ENCODE assay signal across 8 mouse cellular contexts in the genomic region with DNA sequence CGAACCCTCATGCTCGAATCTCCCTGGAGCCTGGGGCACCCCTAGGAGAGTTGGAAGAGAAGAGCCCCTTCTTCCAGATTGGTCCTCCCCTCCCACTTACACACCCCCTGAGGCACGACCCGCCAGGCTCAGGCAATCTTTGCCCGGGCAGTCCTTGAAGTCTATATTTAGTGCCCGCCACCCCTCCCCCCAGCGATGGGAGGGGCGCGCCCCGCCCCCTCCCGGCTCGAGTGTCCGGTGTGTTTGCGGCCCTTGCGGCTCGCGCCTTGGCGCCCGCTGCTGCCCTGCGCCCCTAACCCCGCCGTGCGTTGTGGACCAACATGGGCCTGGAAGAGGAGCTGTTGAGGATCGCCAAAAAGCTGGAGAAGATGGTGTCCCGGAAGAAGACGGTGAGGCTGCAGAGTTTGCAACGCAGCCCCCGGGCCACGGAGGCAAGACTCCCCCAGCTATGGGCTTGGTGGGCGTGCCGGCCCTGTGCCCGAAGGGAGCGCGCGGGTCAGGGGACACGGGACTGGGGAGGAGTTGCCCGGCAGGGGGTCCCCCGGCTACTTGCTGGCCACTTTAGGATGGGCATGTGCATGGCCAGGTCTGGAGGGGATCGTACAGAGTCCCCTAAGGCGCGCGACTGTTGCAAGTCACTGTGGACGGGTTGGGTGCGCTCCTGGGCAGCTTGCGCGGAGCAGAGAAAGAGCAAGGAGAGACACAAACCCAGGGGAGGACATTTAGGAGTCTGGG. TPM values are rescaled to one million over a fixed set of nuclear protein-coding genes. Genes with fewer than 3 reads are reported as not detected.
DNase-seq lines count a peak whose midpoint lies in the region; ATAC-seq and TF ChIP-seq lines count a peak whose summit lies in the region.

Gene Tcea3, plus strand, starts transcription at position 1 of the 735 bp plus-strand sequence.

- H3K4me1 ChIP-seq in CH12.LX (ENCODE audit: control insufficient read depth in 1 of 2, insufficient read depth in 2 of 2), result peaks cover 0 to 13% of the 10 kb centered on the region in 2 experiments; a peak in 3 of 4 replicates
- H3K4me1 ChIP-seq in hindbrain, embryonic 15.5 days (replicated peaks), result peaks cover 31% of the 10 kb centered on the region
- peaks cover 11% of the 10 kb centered on the region for H3K4me1 ChIP-seq in liver, embryonic 11.5 days (replicated peaks; ENCODE audit: control insufficient read depth, insufficient read depth, low read length)
- peaks cover 31% of the 10 kb centered on the region for H3K4me1 ChIP-seq in neural tube, embryonic 11.5 days (ENCODE audit: control insufficient read depth, insufficient read depth, low read length)

- dilution Hi-C loops in CH12.LX (cut with MboI; ENCODE audit: extremely low pct_ligation_motif_present, extremely low pct_unique_long_range_greater_than_20kb, low sequenced_read_pairs), result no loop called here

- no peaks in the 10 kb centered on the region for H3K79me2 ChIP-seq in CH12.LX (replicated peaks; ENCODE audit: control insufficient read depth, extremely low read depth, insufficient read depth, poor library complexity, severe bottlenecking)

- no peak; the same call in 1 of the 2 replicates for ATAC-seq in hindbrain, embryonic 15.5 days (ENCODE audit: low FRiP score, low read depth)
- peak; percentile 58 for ATAC-seq in liver, embryonic 11.5 days (replicated peaks; ENCODE audit: low FRiP score)
- no peak for ATAC-seq in neural tube, embryonic 11.5 days (ENCODE audit: insufficient read depth, low FRiP score, low TSS enrichment)
- ATAC-seq in frontal cortex, adult (ENCODE audit: low TSS enrichment), result no peak

- H3K9me3 ChIP-seq in CH12.LX (replicated peaks; ENCODE audit: low read length), result peaks cover 16% of the 10 kb centered on the region
- no peaks in the 10 kb centered on the region for H3K9me3 ChIP-seq in hindbrain, embryonic 15.5 days
- no peaks in the 10 kb centered on the region for H3K9me3 ChIP-seq in liver, embryonic 11.5 days (ENCODE audit: control insufficient read depth, low read length)
- H3K9me3 ChIP-seq in neural tube, embryonic 11.5 days (ENCODE audit: control insufficient read depth, low read length), result no peaks in the 10 kb centered on the region

- no peak within 1 kb of the TSS for H3K27ac ChIP-seq in CH12.LX (ENCODE audit: insufficient read depth, low read depth)
- H3K27ac ChIP-seq in gastrocnemius, adult 2 months, result peak within 1 kb of the TSS; percentile 99
- no peak within 1 kb of the TSS for H3K27ac ChIP-seq in hindbrain, embryonic 15.5 days (replicated peaks)
- H3K27ac ChIP-seq in liver, embryonic 11.5 days (ENCODE audit: low read depth, low read length), result no peak within 1 kb of the TSS
- H3K27ac ChIP-seq in neural tube, embryonic 11.5 days (ENCODE audit: low read depth, low read length), result no peak within 1 kb of the TSS

- TF ChIP-seq POLR2A in CH12.LX (IDR thresholded peaks at IDR 0.05; ENCODE audit: low read depth, low read length), result no peak

- H3K27me3 ChIP-seq in CH12.LX (replicated peaks), result peaks cover 81% of the 10 kb centered on the region
- H3K27me3 ChIP-seq in hindbrain, embryonic 15.5 days, result peaks cover 60% of the 10 kb centered on the region
- H3K27me3 ChIP-seq in liver, embryonic 11.5 days (replicated peaks; ENCODE audit: control insufficient read depth, insufficient read depth, low read length), result peaks cover 80% of the 10 kb centered on the region
- peaks cover 43% of the 10 kb centered on the region for H3K27me3 ChIP-seq in neural tube, embryonic 11.5 days (ENCODE audit: control insufficient read depth, insufficient read depth, low read length)

- TF ChIP-seq CTCF in CH12.LX (conservative IDR thresholded peaks at IDR 0.05 in 1 of 2, IDR thresholded peaks at IDR 0.05 in 1 of 2; ENCODE audit: low read depth in 2 of 2, low read length in 2 of 2), result no peak
- no peak for TF ChIP-seq CTCF in gastrocnemius, adult 2 months (IDR thresholded peaks at IDR 0.05)

- under 1% methylated on average over 44 of the region's 46 CpGs for WGBS in hindbrain, embryonic 15.5 days
- under 1% methylated on average over 46 of the region's 46 CpGs for WGBS in liver, embryonic 11.5 days
- under 1% methylated on average over 46 of the region's 46 CpGs for WGBS in neural tube, embryonic 11.5 days

- TF ChIP-seq EP300 in CH12.LX (IDR thresholded peaks at IDR 0.05; ENCODE audit: low read length), result no peak

- intact Hi-C loops in gastrocnemius, adult 2 months (cut with DNase I), result no loop called here

- DNase-seq in CH12.LX (ENCODE audit: extremely low read depth), result no peak
- DNase-seq in ZHBTc4 (ENCODE audit: low read depth, low spot score), result peak; percentile 81
- DNase-seq in gastrocnemius, adult 2 months, result peak; percentile 90
- DNase-seq in liver, embryonic 11.5 days (ENCODE audit: low spot score), result peak; percentile 63
- DNase-seq in neural tube, embryonic 11.5 days (ENCODE audit: low spot score), result peak; percentile 45
- no peak for DNase-seq in layer of hippocampus, adult 9-11 months

- no peak for TF ChIP-seq RAD21 in CH12.LX (IDR thresholded peaks at IDR 0.05; ENCODE audit: low read depth, low read length)

- H3K4me2 ChIP-seq in CH12.LX (ENCODE audit: insufficient read depth, low read depth, poor library complexity, severe bottlenecking), result peak within 1 kb of the TSS; percentile 32; the same call in 1 of the 2 replicates
- peak within 1 kb of the TSS; percentile 67 for H3K4me2 ChIP-seq in hindbrain, embryonic 15.5 days
- peak within 1 kb of the TSS; percentile 72 for H3K4me2 ChIP-seq in liver, embryonic 11.5 days
- H3K4me2 ChIP-seq in neural tube, embryonic 11.5 days (ENCODE audit: low read depth), result peak within 1 kb of the TSS; percentile 90

- no peak within 1 kb of the TSS for H3K9ac ChIP-seq in CH12.LX (ENCODE audit: insufficient read depth, low read depth)
- H3K9ac ChIP-seq in hindbrain, embryonic 15.5 days, result peak within 1 kb of the TSS; percentile 8; the same call in 1 of the 2 replicates
- H3K9ac ChIP-seq in liver, embryonic 11.5 days (ENCODE audit: low read depth, low read length), result peak within 1 kb of the TSS; percentile 41; the same call in 1 of the 2 replicates
- H3K9ac ChIP-seq in neural tube, embryonic 11.5 days (ENCODE audit: low read length), result peak within 1 kb of the TSS; percentile 36; the same call in 1 of the 2 replicates

- in situ Hi-C loops in CH12.LX (cut with MboI; ENCODE audit: low pct_ligation_motif_present, low pct_unique_long_range_greater_than_20kb, low sequenced_read_pairs), result loop anchor here (25.0 kb wide), 1 partner anchor 364 kb away; the partner anchor contains the start of genes Kdm1a, Lactbl1 and Tex46

- H3K4me3 ChIP-seq in CH12.LX (replicated peaks in 1 of 3; ENCODE audit: low read depth in 2 of 3, low read length in 2 of 3, poor library complexity in 1 of 3), result no peak within 1 kb of the TSS
- H3K4me3 ChIP-seq in gastrocnemius, adult 2 months, result peak within 1 kb of the TSS; percentile 94
- peak within 1 kb of the TSS; percentile 36 for H3K4me3 ChIP-seq in hindbrain, embryonic 15.5 days
- peak within 1 kb of the TSS; percentile 53 for H3K4me3 ChIP-seq in liver, embryonic 11.5 days (ENCODE audit: low read depth, low read length)
- peak within 1 kb of the TSS; percentile 33 for H3K4me3 ChIP-seq in neural tube, embryonic 11.5 days (ENCODE audit: low read depth, low read length)

- H3K36me3 ChIP-seq in CH12.LX (replicated peaks in 1 of 2; ENCODE audit: control insufficient read depth in 1 of 2, insufficient read depth in 1 of 2, low read length in 1 of 2), result no peaks in the 10 kb centered on the region
- no peaks in the 10 kb centered on the region for H3K36me3 ChIP-seq in hindbrain, embryonic 15.5 days
- no peaks in the 10 kb centered on the region for H3K36me3 ChIP-seq in liver, embryonic 11.5 days (ENCODE audit: control insufficient read depth, insufficient read depth, low read length)
- 0 out of 2 replicates have a peak, but pooled peaks cover 2% of the 10 kb centered on the region for H3K36me3 ChIP-seq in neural tube, embryonic 11.5 days (ENCODE audit: control insufficient read depth, insufficient read depth, low read length)

TF ChIP-seq in CH12.LX, 34 proteins besides CTCF, POLR2A, EP300 and RAD21:
- TF ChIP-seq MYC (IDR thresholded peaks at IDR 0.05; ENCODE audit: low read depth, low read length) (no peak), UBTF (IDR thresholded peaks at IDR 0.05; ENCODE audit: low read depth, low read length) (no peak), PAX5 (IDR thresholded peaks at IDR 0.05; ENCODE audit: low read length) (no peak), ZMIZ1 (IDR thresholded peaks at IDR 0.05; ENCODE audit: low read depth, low read length) (no peak), ETS1 (conservative IDR thresholded peaks at IDR 0.05; ENCODE audit: low read depth, low read length) (no peak), MAX (IDR thresholded peaks at IDR 0.05; ENCODE audit: low read length) (no peak), GABPA (IDR thresholded peaks at IDR 0.05; ENCODE audit: insufficient replicate concordance, low read depth, low read length) (no peak), NRF1 (IDR thresholded peaks at IDR 0.05; ENCODE audit: low read depth, low read length) (no peak), JUN (IDR thresholded peaks at IDR 0.05; ENCODE audit: insufficient read depth, low read depth, low read length) (no peak), ELF1 (IDR thresholded peaks at IDR 0.05; ENCODE audit: low read depth, low read length) (no peak), ZNF384 (IDR thresholded peaks at IDR 0.05; ENCODE audit: low read depth, low read length) (no peak), MXI1 (IDR thresholded peaks at IDR 0.05; ENCODE audit: low read depth, low read length) (no peak), NELFE (IDR thresholded peaks at IDR 0.05; ENCODE audit: low read depth, low read length) (no peak)
TF ChIP-seq in CH12.LX: peak in this region for 0.

RNA-seq across cellular contexts. Expression of gene Tcea3, which starts in this region (rescaled TPM):
- total RNA-seq in CH12.LX (2012; rRNA removed) (not detected in 2 replicates), CH12.LX (2014; rRNA removed) (not detected in 2 replicates)
- polyA plus RNA-seq in CH12.LX (2012; ENCODE audit: insufficient read length, low read depth), result not detected in 2 replicates
- total RNA-seq in gastrocnemius, adult 2 months (2021), result 100 to 1,000 TPM; 344 to 373 TPM
- polyA plus RNA-seq in hindbrain, embryonic 15.5 days (2015; fragmentation: Nextera tagmentation; extraction: Ambion mirVana), result 2.4 TPM in 2 replicates
- 16.4 and 17.3 TPM in 2 replicates for polyA plus RNA-seq in liver, embryonic 11.5 days (2014; fragmentation: Nextera tagmentation; extraction: Ambion mirVana)
- 6.5 and 7.4 TPM in 2 replicates for polyA plus RNA-seq in neural tube, embryonic 11.5 days (2014; fragmentation: Nextera tagmentation; extraction: Ambion mirVana)

Comparison
In these comparisons a context has a peak if more than half of its experiments do, and no peak if none do; other contexts are left out.
1. RNA of gene Tcea3 (total RNA-seq): 344 to 373 TPM in gastrocnemius, adult 2 months; not detected in CH12.LX; every median in the first group is over 100 times any median in the second.
2. DNase-seq: peak in ZHBTc4 (single experiment), gastrocnemius, adult 2 months (single experiment), liver, embryonic 11.5 days (single experiment) and neural tube, embryonic 11.5 days (single experiment); none in CH12.LX (single experiment) and layer of hippocampus, adult 9-11 months (single experiment).
3. H3K4me2 ChIP-seq: peak in every context shown above with its lines; median percentile 90 in neural tube, embryonic 11.5 days; 72 in liver, embryonic 11.5 days; 67 in hindbrain, embryonic 15.5 days; 32 in CH12.LX.
4. H3K4me3 ChIP-seq: peak in gastrocnemius, adult 2 months (single experiment), hindbrain, embryonic 15.5 days (single experiment), liver, embryonic 11.5 days (single experiment) and neural tube, embryonic 11.5 days (single experiment); none in CH12.LX (0 of 3).